Mouse (Mus musculus) right cerebral cortex, postnatal 36 days (tissue): Measurements from ENCODE around the gene Epyc.
"Not testable (repeated sequence)": the region's sequence is repeated elsewhere in the genome, so short reads cannot be mapped to it uniquely, and the experiment has no call there.

Source experiments
- DNase-seq, 2 experiments: peaks; one replicate each; pipeline ENCODE4 v3.0.0; 2022; ENCODE audit warnings: low spot score in 2 of 2, mixed read lengths in 1 of 2

Gene Epyc

DNA sequence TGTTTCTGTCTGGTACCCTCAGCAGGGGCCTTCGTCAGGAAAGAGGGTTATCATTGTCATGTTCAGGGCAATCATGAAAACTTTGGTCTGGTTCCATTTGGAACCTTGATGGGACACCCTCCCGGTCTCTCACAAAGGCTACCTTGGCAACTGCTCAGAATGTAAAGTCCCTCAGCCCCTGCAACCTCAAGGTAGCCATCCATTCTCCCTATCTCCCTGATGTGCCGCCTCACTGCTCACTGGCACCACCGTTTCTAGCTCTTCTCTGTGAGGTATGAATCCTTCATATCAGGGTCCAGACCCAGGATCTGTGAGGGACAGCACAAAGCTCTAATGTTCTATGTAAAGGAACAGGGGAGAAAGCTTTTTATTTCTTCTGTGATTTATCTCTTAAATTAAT, 70.7 kb downstream of the Epyc start:
- no peak for DNase-seq

DNA sequence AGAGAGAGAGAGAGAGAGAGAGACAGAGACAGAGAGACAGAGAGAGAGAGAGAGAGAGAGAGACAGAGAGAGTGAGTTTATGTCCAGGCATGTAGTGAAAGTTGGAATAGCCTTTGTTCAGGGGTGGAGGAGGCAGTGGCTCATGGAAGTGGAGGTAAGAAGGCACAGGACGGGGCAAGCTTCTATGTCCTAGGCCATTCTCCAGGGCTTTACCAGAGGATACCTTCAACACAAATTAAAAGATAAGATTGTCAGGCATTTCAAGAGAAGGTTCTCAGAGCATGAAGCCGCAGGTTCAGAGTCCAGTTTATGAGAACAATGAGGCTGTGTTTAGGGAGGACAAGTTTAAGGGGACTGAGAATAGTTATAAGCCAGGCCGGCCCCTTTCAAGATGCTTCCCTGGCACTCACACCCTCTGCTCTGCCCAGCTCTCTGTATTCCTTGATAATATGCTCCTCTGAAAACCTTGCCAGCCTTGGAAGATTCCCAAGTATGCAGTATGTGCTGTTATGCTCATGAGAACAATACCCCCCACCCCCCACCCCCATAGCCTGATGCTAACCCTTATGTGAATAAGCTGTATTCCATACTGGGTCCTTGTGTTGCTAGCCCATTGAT, 71.5 kb downstream of the Epyc start:
- no peak for DNase-seq

DNA sequence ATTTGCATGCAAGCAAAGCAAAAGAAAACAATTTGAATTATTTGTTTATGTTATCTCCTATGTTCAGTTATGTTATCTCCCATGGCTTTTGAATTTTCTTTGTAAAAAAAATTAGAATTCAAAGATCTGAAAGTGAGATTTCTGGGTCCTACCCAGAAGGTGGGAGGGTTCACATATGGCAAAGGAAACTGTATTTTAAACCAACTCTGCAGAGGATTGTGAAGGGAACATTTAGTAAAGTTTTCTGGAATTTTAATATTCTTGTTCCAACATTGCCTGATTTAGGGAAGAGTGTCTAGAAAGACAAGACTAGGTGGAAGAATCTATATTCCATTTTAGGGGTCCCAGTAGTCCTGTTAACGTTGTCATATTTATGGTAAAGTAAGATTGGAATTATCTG, 73.4 kb downstream of the Epyc start:
- DNase-seq = no peak

DNA sequence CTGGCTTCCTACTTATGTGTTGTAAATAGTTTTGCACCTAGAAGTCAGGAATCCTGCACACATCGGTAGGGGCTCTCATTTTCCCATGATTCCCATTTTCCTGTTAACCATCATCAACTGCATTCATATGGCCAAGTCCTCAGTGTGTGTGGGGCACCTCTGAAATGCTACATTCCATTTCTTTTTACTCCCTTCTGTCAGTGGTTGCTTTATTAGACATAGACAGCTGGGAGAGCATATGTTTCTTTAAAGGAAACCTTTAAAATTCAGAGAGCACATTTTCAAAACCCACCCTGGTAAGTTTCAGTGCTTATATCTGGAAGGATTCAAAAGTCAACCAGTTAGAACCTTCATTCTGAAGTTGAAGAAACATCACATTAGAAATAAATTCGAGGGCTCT, 74.2 kb downstream of the Epyc start:
- no peak for DNase-seq

DNA sequence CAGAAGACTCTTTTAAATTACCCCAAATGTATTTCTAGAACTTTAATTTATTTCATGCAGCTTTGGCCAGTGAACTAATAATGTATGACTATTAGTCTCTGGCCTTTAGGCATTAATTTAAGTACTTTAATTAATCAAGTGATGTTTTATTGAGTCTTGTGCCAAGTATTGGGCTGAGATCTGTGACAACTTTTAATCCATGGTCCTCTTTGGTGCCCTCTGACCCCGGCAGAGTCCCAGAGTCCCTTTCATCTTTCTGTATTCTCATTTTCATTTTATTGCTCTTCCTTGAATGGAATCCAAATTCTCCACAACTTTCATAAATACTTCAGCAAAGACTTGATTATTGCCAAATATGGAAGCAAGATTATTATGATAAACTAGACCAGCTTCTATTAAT, 76.8 kb downstream of the Epyc start:
- no peak for DNase-seq

DNA sequence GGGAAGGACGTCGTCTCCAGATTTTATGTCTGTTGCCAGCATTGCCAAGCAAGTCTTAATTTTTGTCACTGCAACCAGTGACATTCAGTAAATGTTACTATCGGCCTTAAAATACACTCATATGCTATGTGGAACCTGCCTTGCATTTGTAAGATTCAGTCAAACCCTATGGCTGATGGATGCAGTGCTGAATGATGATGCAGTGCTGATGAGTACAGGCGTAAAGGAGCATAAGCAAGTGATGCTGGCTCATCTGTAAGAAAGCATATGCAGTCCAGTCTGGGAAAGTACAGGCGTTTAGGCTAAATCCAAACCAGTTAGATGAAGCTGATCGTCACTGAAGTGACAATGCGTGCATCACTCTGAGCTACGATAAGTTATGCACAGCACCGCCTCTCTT, 78.8 kb downstream of the Epyc start:
- no peak for DNase-seq

DNA sequence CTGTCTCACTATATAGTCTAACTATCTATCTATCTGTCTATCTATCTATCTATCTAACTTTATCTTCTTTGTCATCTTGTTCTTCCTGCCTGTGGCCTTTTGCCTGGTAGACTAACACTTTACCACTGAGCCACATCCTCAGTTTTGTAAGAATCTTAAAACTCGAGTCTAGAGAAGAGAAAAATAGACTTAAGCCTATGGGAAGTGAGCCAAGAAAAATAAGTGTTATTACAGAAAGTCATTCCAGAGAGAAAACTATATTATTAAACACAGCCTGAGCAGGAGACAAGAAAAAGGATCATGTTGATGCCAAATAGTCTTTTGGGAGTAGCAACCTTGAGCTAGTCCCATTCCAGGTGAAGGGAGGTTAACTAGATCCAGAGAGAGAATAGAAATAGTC, 82.1 kb downstream of the Epyc start:
- DNase-seq = no peak

DNA sequence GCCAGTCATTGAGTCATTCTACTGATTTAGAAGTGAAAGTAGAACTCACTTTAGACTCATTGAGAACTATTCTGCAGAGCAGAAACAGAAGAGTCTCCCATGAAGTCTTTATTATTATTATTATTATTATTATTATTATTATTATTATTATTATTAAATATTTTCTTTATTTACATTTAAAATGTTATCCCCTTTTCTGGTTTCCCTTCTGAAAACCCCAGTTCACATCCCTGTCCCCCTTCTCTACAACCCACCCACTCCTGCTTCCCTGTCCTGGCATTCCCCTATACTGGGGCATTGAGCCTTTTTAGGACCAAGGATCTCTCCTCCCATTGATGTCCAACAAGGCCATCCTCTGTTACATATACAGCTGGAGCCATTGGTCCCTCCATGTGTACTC, 82.8 kb downstream of the Epyc start, which contains the start of gene C030005K15Rik:
TSS of gene C030005K15Rik (minus strand) at position 101 of the 400 bp plus-strand sequence.
- not testable (repeated sequence) for DNase-seq
